Mouse (Mus musculus): ENCODE results near the gene Tbx2. TPM values are rescaled to one million over a fixed set of nuclear protein-coding genes. Genes with fewer than 3 reads are reported as not detected.

The Tbx2 gene
- polyA plus RNA-seq (2012; rRNA removed) = 17.3 and 23.7 TPM in 2 replicates

GRCm38 (mm10) chr11:85832231-85832924 is at the start of gene Tbx2:
Gene Tbx2 (plus strand): TSS chr11:85832551.

GRCm38 (mm10) chr11:85850233-85850632 is 17.9 kb downstream of the Tbx2 start, which contains the start of gene Gm11444:
Gene Gm11444 (minus strand): TSS chr11:85850333.

GRCm38 (mm10) chr11:85885665-85886428 is 53.5 kb downstream of the Tbx2 start, which contains the start of gene Tbx4:
Gene Tbx4 (plus strand): TSS chr11:85886422.

Other genes with a start within 250 kb of the Tbx2 start
- not detected in 2 replicates for gene Gm11444, start 17.8 kb downstream of the Tbx2 start, polyA plus RNA-seq (2012; rRNA removed)
- gene Tbx4, start 53.9 kb downstream of the Tbx2 start, polyA plus RNA-seq (2012; rRNA removed) = 1.0 and 1.2 TPM in 2 replicates